Mouse (Mus musculus) cerebellum, adult 9-11 months (tissue): Measurements from ENCODE around the gene Nol11.
"Not testable (repeated sequence)": the region's sequence is repeated elsewhere in the genome, so short reads cannot be mapped to it uniquely, and the experiment has no call there.

ENCODE experiments used
- DNase-seq: peaks from one replicate; pipeline ENCODE4 v3.0.0; 2022

The Nol11 gene

GRCm38 (mm10) chr11:107154431-107154830, 34.8 kb downstream of the Nol11 start:
- DNase-seq: no peak

GRCm38 (mm10) chr11:107153645-107154044, 35.5 kb downstream of the Nol11 start:
- DNase-seq: no peak

DNA sequence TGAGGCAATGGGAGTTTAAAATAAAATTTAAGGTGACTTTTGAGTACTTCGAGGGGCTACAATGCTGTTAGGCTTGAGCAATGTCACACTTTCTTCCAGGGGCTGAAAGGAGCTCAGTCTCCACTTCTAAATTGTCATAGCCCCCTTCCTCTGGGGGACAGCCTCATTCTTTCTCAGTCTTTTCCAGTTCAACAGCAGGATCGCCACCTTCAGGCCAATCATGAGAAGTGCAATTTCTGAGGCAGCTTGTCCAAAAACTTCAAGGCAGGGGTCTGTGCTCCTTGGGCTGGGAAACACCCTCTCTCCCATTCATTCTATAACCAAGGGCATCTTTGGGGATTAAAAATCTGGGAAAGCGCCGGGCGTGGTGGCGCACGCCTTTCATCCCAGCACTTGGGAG, 37.4 kb downstream of the Nol11 start:
- DNase-seq: no peak

- DNase-seq: not testable (repeated sequence)
Measured at GRCm38 (mm10) chr11:107143956-107144355, 45.2 kb downstream of the Nol11 start.

GRCm38 (mm10) chr11:107142382-107142781, 46.8 kb downstream of the Nol11 start:
- DNase-seq: no peak

DNA sequence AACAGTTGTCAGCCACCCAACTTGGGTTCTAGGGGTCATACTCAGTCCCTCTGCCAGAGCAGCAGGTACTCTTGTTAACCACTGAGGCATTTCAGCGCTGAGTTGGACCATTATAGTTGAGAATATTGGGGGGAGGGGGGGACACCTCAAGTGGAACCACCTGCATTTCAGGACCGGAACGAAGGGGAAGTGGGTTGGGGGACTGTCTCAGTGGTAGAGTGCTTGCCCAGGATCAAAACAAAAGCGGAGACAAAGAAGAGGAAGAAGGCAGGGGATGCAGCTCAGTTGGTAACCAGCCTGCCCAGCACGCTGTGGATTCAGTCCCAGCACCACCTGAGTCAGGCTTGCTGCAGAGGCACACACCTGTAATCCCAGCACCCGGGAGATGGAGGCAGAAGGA, 48.4 kb downstream of the Nol11 start:
- DNase-seq: no peak

DNA sequence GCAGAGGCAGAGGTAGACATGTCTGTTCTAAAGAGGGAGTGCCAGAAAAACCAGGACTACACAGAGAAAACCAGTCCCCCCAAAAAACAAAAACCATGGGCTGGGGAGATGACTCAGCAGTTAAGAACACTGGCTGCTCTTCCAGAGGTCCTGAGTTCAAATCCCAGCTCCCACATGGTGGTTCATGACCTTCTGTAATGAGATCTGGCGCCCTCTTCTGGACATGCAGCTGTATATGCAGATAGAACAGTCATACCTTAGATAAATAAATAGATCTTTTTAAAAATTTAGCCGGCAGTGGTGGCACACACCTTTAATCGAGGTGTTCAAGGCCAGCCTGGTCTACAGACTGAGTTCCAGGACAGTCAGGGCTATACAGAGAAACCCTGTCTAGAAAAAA, 50.5 kb downstream of the Nol11 start:
- no peak for DNase-seq

GRCm38 (mm10) chr11:107137593-107137992, 51.6 kb downstream of the Nol11 start:
- no peak for DNase-seq

DNA sequence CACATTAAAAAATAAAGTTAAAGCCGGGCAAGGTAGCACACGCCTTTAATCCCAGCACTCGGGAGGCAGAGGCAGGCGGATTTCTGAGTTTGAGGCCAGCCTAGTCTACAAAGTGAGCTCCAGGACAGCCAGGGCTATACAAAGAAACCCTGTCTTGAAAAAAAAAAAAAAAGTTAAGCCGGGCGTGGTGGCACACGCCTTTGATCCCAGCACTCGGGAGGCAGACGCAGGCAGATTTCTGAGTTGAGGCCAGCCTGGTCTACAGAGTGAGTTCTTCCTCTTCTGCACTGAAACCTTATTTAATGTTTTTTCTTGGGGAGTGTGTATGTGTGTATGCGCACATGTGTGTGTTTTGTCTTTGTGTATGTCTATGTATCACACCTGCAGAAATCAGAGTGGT, 52.7 kb downstream of the Nol11 start:
- DNase-seq: not testable (repeated sequence)

- DNase-seq: no peak
Measured at GRCm38 (mm10) chr11:107135741-107136140, 53.4 kb downstream of the Nol11 start.

GRCm38 (mm10) chr11:107132426-107132825, 56.8 kb downstream of the Nol11 start:
- no peak for DNase-seq

DNA sequence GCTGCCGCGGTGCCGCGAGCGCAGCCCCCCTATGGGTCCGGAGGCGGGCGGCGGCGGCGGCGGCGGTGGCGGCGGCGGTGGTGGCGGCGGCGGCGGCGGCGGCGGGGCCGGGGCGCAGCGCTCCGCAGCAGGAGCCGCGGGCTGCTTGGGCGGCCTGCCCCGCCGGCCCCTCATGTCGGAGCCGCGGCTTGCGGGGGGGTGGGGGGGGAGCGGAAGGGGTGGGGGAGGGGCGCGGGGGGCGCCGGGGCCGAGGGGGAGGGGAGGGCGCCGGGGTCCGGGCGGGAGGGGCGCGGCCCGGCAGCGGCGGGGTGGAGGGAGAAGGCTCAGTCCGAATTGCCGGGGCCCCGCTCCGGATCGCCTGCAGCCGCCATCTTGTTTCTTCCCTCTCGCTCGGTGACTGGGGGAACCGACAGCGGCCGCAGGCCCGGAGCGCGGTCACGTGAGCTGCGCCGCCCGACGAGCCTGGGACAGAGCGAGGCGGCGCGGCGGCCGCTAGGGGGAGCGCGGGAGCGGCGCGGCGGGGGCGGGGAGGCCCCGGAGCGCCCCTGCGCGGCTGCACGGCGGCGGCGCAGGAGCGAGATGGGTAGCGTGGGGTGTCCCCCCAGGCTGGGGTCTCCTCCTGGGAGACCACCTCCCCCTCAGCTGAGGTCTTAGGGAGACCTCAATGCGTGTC, 57.3 kb downstream of the Nol11 start, which contains the start of gene Bptf:
Gene Bptf (minus strand): TSS at position 379 of the 673 bp plus-strand sequence.
- DNase-seq: peak; percentile 92

DNA sequence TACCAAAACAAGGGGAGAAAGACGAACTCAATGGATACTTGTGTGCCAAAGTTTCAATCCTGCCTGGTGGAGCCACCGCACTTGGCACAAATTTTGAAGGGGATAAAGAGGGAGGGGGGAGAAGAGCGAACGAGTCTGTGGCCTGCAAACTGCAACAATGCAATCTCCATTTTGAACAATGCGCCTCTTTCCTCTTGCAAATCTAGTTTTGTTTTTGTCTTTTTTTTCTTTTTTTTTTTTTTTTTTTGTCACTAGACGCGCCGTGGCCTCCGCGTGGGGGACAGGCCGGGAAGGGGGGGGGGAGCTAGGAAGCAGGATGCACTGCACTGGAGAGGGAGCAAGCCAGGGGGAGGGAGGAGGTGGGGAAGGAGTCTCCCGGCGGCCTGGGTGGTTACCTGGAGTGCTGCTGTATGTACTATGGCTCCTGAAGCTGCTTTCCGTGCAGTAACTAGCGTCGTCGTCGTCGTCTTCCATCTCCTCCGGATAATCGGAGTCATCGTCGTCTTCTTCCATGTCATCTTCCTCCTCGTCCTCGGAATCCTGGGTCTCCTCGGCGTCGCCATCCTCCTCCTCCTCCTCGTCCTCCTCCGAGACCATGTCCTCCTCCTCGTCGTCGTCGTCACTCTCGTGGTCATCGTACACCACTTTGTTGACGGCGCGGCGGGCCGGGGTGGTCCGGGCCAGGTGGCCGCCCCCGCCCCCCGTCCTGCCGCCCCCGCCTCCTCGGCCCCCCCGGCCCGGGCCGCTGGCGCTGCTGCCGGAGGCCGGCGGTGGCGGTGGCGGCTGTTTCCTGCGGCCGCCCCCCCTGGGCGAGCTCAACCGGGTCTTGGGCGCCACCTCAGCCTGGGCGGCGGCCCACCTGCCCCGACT, 58.1 kb downstream of the Nol11 start:
- peak; percentile 79 for DNase-seq

DNA sequence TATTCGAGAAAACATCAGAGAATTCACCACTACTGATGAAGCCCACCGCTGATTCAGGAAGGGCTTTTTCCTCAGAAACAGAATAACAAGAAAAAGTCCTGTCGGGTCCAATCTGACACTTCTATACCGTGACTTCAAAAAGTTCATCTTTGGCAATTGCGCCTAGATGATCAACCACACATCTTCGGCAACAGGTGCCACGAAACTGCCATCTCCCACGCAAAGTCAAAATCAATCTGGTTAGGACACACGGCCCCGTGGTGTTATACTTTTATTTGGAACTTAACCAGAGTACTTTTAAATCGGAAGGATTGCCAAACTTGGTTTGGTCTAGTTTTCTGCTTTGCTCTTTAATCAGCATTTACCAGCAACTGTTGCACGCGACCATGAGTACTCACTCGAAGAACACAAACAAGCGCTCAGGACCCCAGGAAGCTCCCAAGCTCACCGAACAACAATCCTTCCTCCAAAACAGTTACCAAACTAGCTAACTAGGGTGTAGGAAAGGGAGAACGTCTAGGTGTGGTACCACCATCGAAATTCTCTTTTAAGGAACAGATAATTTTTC, 58.9 kb downstream of the Nol11 start:
- DNase-seq: no peak

DNA sequence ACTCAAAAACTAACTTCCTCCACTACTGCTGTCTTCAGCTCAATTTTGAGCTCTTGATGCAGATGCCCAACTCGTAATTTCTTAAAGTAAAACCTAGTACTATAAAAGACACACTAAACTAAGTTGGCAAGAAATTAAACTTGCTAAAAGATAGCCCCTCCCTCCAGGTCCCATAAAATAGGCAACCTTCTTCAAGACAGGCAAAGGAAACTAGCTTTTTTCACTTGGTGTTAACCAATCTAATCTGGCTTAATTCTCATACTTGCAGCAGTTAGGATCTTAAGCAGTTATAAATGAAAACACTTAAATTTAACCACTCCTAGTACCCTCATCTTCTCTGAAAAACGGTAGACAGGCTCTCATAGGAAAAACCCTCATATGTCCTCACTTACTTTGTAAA, 59.5 kb downstream of the Nol11 start:
- DNase-seq: no peak

GRCm38 (mm10) chr11:107126716-107127115, 62.5 kb downstream of the Nol11 start:
- not testable (repeated sequence) for DNase-seq

GRCm38 (mm10) chr11:107125011-107125410, 64.2 kb downstream of the Nol11 start:
- DNase-seq: no peak

DNA sequence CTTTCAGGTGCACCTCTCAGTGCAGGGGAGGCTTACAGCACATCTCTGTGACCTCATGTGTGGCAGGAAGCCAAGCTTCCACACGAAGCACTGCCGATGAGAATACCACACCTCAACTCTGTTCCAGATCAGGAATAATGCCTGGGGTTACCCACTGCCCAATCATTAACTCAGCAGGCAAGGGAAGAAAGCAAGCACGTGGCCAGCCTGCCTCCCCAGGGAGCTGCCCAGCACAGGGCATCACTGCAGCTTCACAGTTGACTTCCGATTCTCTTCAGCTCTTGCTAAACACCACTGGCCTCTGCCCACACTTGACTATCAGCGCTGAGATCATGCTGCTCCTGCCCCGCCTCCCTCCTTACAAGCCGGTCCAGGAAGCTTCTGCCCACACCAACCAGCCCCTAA, 64.9 kb downstream of the Nol11 start:
- DNase-seq: peak; percentile 56

DNA sequence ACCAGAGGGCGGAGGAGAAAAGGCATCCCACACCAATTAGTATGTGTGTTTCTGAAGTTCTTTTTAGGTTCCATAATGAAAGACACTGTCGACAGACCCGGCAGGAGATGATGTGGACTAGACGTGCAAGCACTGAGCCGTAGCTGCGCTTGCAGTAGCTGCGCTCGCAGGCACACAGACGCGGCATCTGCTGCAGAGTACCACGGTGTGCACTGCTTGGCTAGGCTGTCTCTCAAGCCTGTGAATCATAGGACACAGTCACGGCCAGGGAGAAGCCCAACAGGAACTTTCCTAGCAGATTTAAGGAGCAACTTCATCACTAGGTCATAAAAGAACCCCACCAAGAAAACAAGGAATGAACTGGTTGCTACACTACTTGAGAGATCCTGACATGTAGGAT, 71.4 kb downstream of the Nol11 start:
- no peak for DNase-seq
